8 mouse cellular contexts compared by ENCODE assay signal in genomic region chr11:113648690-113649352, GRCm38 (mm10). TPM values are rescaled to one million over a fixed set of nuclear protein-coding genes. Genes with fewer than 3 reads are reported as not detected.
A peak's percentile ranks its signal among the peaks of the same experiment; 100 is the strongest.
DNase-seq lines count a peak whose midpoint lies in the region; ATAC-seq and TF ChIP-seq lines count a peak whose summit lies in the region.

Cog1 (plus strand) TSS chr11:113649169.

- no peak for TF ChIP-seq POLR2A in liver, adult 2 months (IDR thresholded peaks at IDR 0.05; ENCODE audit: extremely low read depth, insufficient read depth, low read length)

- WGBS in liver, adult 2 months: 47% methylated on average over 26 of the region's 26 CpGs
- WGBS in hindbrain, embryonic 15.5 days: 43% methylated on average over 26 of the region's 26 CpGs
- WGBS in liver, embryonic 16.5 days (ENCODE audit: insufficient replicate concordance): 42% methylated on average over 26 of the region's 26 CpGs

- peak within 1 kb of the TSS; percentile 66 for H3K4me2 ChIP-seq in hindbrain, embryonic 15.5 days
- peak within 1 kb of the TSS; percentile 90 for H3K4me2 ChIP-seq in liver, embryonic 16.5 days (ENCODE audit: low read depth, low read length)

- H3K4me1 ChIP-seq in liver, adult 2 months (ENCODE audit: control insufficient read depth, insufficient read depth, low read length): peaks cover 7% of the 10 kb centered on the region; the same call in 1 of the 2 replicates
- peaks cover 35% of the 10 kb centered on the region for H3K4me1 ChIP-seq in hindbrain, embryonic 15.5 days (replicated peaks)
- peaks cover 31% of the 10 kb centered on the region for H3K4me1 ChIP-seq in liver, embryonic 16.5 days (ENCODE audit: control insufficient read depth, low read depth, low read length)

- DNase-seq in liver, adult 2 months (ENCODE audit: extremely low read depth, low read depth, low spot score): peak; percentile 13
- no peak for DNase-seq in liver
- DNase-seq in adrenal gland, postnatal 25 days: no peak
- no peak for DNase-seq in gastrocnemius, adult 8-10 months (ENCODE audit: low spot score in 2 of 2)
- no peak for DNase-seq in MN1 (ENCODE audit: low spot score)
- DNase-seq in cerebellum, adult 9-11 months: no peak

- peak within 1 kb of the TSS; percentile 72 for H3K27ac ChIP-seq in liver, adult 2 months (replicated peaks; ENCODE audit: insufficient read depth, low read depth, low read length)
- H3K27ac ChIP-seq in hindbrain, embryonic 15.5 days (replicated peaks): peak within 1 kb of the TSS; percentile 94
- H3K27ac ChIP-seq in liver, embryonic 16.5 days (ENCODE audit: low read length): peak within 1 kb of the TSS; percentile 85

- H3K9ac ChIP-seq in liver, adult 2 months (ENCODE audit: low read depth, low read length): peak within 1 kb of the TSS; percentile 92
- H3K9ac ChIP-seq in hindbrain, embryonic 15.5 days: peak within 1 kb of the TSS; percentile 96
- peak within 1 kb of the TSS; percentile 95 for H3K9ac ChIP-seq in liver, embryonic 16.5 days (ENCODE audit: low read depth, low read length)

- H3K9me3 ChIP-seq in hindbrain, embryonic 15.5 days: no peaks in the 10 kb centered on the region
- no peaks in the 10 kb centered on the region for H3K9me3 ChIP-seq in liver, embryonic 16.5 days (replicated peaks; ENCODE audit: control insufficient read depth, low read length)

- ATAC-seq in hindbrain, embryonic 15.5 days (ENCODE audit: low FRiP score, low read depth): no peak
- no peak for ATAC-seq in liver, embryonic 16.5 days (ENCODE audit: low read depth)

- no peaks in the 10 kb centered on the region for H3K79me2 ChIP-seq in liver, adult 2 months (ENCODE audit: control insufficient read depth, insufficient read depth, low read length)

- no peaks in the 10 kb centered on the region for H3K27me3 ChIP-seq in liver, adult 2 months (ENCODE audit: control insufficient read depth, insufficient read depth, low read length)
- H3K27me3 ChIP-seq in hindbrain, embryonic 15.5 days: no peaks in the 10 kb centered on the region
- no peaks in the 10 kb centered on the region; the same call in 1 of the 2 replicates for H3K27me3 ChIP-seq in liver, embryonic 16.5 days (ENCODE audit: control insufficient read depth, insufficient read depth, low read depth, low read length)

- no peak for TF ChIP-seq CTCF in liver, adult 2 months (IDR thresholded peaks at IDR 0.05; ENCODE audit: low read depth, low read length)

- peak within 1 kb of the TSS; percentile 85 for H3K4me3 ChIP-seq in liver, adult 2 months (ENCODE audit: insufficient read depth, low read depth, low read length)
- peak within 1 kb of the TSS; percentile 91 for H3K4me3 ChIP-seq in hindbrain, embryonic 15.5 days
- peak within 1 kb of the TSS; percentile 97 for H3K4me3 ChIP-seq in liver, embryonic 16.5 days (ENCODE audit: low read depth, low read length)

- H3K36me3 ChIP-seq in liver, adult 2 months (ENCODE audit: control insufficient read depth, insufficient read depth, low read length): 0 out of 2 replicates have a peak, but pooled peaks cover 4% of the 10 kb centered on the region
- H3K36me3 ChIP-seq in hindbrain, embryonic 15.5 days: peaks cover 20% of the 10 kb centered on the region
- peaks cover 22% of the 10 kb centered on the region for H3K36me3 ChIP-seq in liver, embryonic 16.5 days (ENCODE audit: control insufficient read depth, insufficient read depth)

RNA-seq across cellular contexts. Expression of gene Cog1, which starts in this region (rescaled TPM):
- 6.0 and 8.3 TPM in 2 replicates for total RNA-seq in liver, adult 2 months (2014; rRNA removed)
- polyA plus RNA-seq in liver, adult 2 months (2012; rRNA removed): 14.6 and 17.7 TPM in 2 replicates
- 47.7 and 56.8 TPM in 2 replicates for total RNA-seq in adrenal gland, postnatal 25 days (2021)
- total RNA-seq in gastrocnemius, adult 8-10 months (2022): 10 to 100 TPM; 18.4 to 24.6 (median 20.6) TPM
- polyA plus RNA-seq in hindbrain, embryonic 15.5 days (2015; fragmentation: Nextera tagmentation; extraction: Ambion mirVana): 39.4 and 42.6 TPM in 2 replicates
- 10.7 and 11.0 TPM in 2 replicates for polyA plus RNA-seq in liver, embryonic 16.5 days (2015; fragmentation: Nextera tagmentation; extraction: Ambion mirVana)
